Mouse (Mus musculus): Measurements from ENCODE around the gene Gm13420.

- TF ChIP-seq CTCF (IDR thresholded peaks at IDR 0.05; ENCODE audit: low read depth) = no peak
- no peak for TF ChIP-seq EP300 (IDR thresholded peaks at IDR 0.05; ENCODE audit: low read depth)
Measured at GRCm38 (mm10) chr2:29716691-29717090, 34.8 kb downstream of the Gm13420 start.
